Mouse (Mus musculus) adrenal gland, adult (tissue): ENCODE results near the gene Pawr.

ENCODE experiments used
- DNase-seq, 2 experiments: peaks; one replicate each; pipeline ENCODE4 v3.0.0; 2022 to 2023; ENCODE audit warnings: low spot score in 1 of 2; ENCODE audit not compliant: inconsistent age in 2 of 2

Pawr gene

GRCm38 (mm10) chr10:108389178-108389926, 57.4 kb downstream of the Pawr start:
- DNase-seq: no peak

GRCm38 (mm10) chr10:108389927-108390287, 58.0 kb downstream of the Pawr start:
- no peak for DNase-seq

- no peak for DNase-seq
These were observed 59.5 kb downstream of the Pawr start for GRCm38 (mm10) chr10:108391370-108391902.

- no peak for DNase-seq
These were observed 60.2 kb downstream of the Pawr start for GRCm38 (mm10) chr10:108392151-108392550.

- DNase-seq: no peak
These were observed 62.4 kb downstream of the Pawr start for GRCm38 (mm10) chr10:108394306-108394705.

- DNase-seq: no peak
These were observed 63.3 kb downstream of the Pawr start for GRCm38 (mm10) chr10:108395229-108395628.

GRCm38 (mm10) chr10:108395647-108396046, 63.7 kb downstream of the Pawr start:
- DNase-seq: no peak

- DNase-seq: no peak
These were observed 70.8 kb downstream of the Pawr start for GRCm38 (mm10) chr10:108402751-108403150.

- no peak for DNase-seq
These were observed 71.5 kb downstream of the Pawr start for GRCm38 (mm10) chr10:108403366-108403865.

- no peak for DNase-seq
These were observed 72.2 kb downstream of the Pawr start for GRCm38 (mm10) chr10:108404087-108404486.

- DNase-seq: no peak
These were observed 73.2 kb downstream of the Pawr start for GRCm38 (mm10) chr10:108405076-108405475.

GRCm38 (mm10) chr10:108405931-108406330, 74.0 kb downstream of the Pawr start:
- DNase-seq: no peak

GRCm38 (mm10) chr10:108406798-108407754, 75.2 kb downstream of the Pawr start:
- no peak for DNase-seq

GRCm38 (mm10) chr10:108408025-108408424, 76.1 kb downstream of the Pawr start:
- no peak for DNase-seq

- no peak for DNase-seq
These were observed 76.5 kb downstream of the Pawr start for GRCm38 (mm10) chr10:108408437-108408836.

- DNase-seq: peak; percentile 29 to 51
These were observed 77.1 kb downstream of the Pawr start for GRCm38 (mm10) chr10:108408986-108409385.

GRCm38 (mm10) chr10:108409529-108409928, 77.6 kb downstream of the Pawr start:
- DNase-seq: no peak

- no peak for DNase-seq
These were observed 83.2 kb downstream of the Pawr start for GRCm38 (mm10) chr10:108414936-108415635.

GRCm38 (mm10) chr10:108417448-108417847, 85.5 kb downstream of the Pawr start:
- DNase-seq: no peak

GRCm38 (mm10) chr10:108430553-108430952, 98.6 kb downstream of the Pawr start:
- DNase-seq: no peak

GRCm38 (mm10) chr10:108432194-108432593, 100.3 kb downstream of the Pawr start:
- DNase-seq: no peak
